23 mouse cellular contexts compared by ENCODE assay signal in the genomic region with DNA sequence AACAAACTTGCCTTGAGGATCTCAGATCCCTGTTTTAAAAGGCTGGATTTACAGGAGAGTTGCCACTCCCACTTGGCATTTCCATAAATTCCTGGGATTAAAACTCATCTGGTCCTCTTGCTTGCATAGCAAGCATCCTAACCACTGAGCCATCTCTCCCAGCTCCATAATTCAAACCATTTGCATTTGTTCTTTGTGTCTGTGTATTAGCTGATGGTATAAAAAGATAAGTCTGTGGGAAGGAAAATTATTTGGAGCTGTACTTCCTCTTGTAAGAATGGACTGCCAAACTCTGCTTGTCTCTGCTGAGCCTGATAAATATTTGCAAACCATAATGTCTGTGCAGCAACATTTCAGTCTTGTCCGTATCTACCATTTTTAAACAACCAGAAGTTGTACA.
A peak's percentile ranks its signal among the peaks of the same experiment; 100 is the strongest.
DNase-seq lines count a peak whose midpoint lies in the region; ATAC-seq and TF ChIP-seq lines count a peak whose summit lies in the region.
"Had no signal": no experiment of that assay in that cellular context is flagged by ENCODE, and none has a peak within 500 bp of the region (broad histone marks: within the 10 kb centered on the region; RNA-seq: fewer than 3 reads in every experiment).

No protein-coding gene starts in this region.

- no peaks in the 10 kb centered on the region for H3K36me3 ChIP-seq in embryonic facial prominence, embryonic 11.5 days (replicated peaks; ENCODE audit: control insufficient read depth, insufficient read depth, low read depth, low read length)
- H3K36me3 ChIP-seq in embryonic facial prominence, embryonic 10.5 days (replicated peaks): no peaks in the 10 kb centered on the region
- no peaks in the 10 kb centered on the region for H3K36me3 ChIP-seq in lung, postnatal 0 days (ENCODE audit: insufficient read depth, low read length)
- H3K36me3 ChIP-seq: embryonic facial prominence, embryonic 15.5 days; hindbrain, embryonic 10.5 days; hindbrain, embryonic 13.5 days had no signal

- H3K4me3 ChIP-seq in embryonic facial prominence, embryonic 11.5 days (ENCODE audit: low read depth, low read length): no peak overlapping the region
- H3K4me3 ChIP-seq in embryonic facial prominence, embryonic 10.5 days: no peak overlapping the region
- no peak overlapping the region for H3K4me3 ChIP-seq in lung, postnatal 0 days (ENCODE audit: low read depth, low read length)
- H3K4me3 ChIP-seq: embryonic facial prominence, embryonic 15.5 days; heart, adult 2 months; hindbrain, embryonic 10.5 days; hindbrain, embryonic 13.5 days had no signal

- H3K27ac ChIP-seq in embryonic facial prominence, embryonic 11.5 days (replicated peaks; ENCODE audit: low read depth, low read length): no peak overlapping the region
- H3K27ac ChIP-seq in embryonic facial prominence, embryonic 10.5 days (replicated peaks): no peak overlapping the region
- no peak overlapping the region for H3K27ac ChIP-seq in lung, postnatal 0 days (ENCODE audit: low read length)
- H3K27ac ChIP-seq: embryonic facial prominence, embryonic 15.5 days; heart, adult 2 months; hindbrain, embryonic 10.5 days; hindbrain, embryonic 13.5 days had no signal

- TF ChIP-seq CTCF in lung, postnatal 0 days (IDR thresholded peaks at IDR 0.05): no peak

- intact Hi-C loops in heart, postnatal 36 days (cut with DNase I): no loop called here

- no peaks in the 10 kb centered on the region for H3K27me3 ChIP-seq in embryonic facial prominence, embryonic 11.5 days (ENCODE audit: control insufficient read depth, insufficient read depth, low read length)
- no peaks in the 10 kb centered on the region for H3K27me3 ChIP-seq in embryonic facial prominence, embryonic 10.5 days (replicated peaks; ENCODE audit: low read depth, poor library complexity, severe bottlenecking)
- no peaks in the 10 kb centered on the region for H3K27me3 ChIP-seq in lung, postnatal 0 days (replicated peaks; ENCODE audit: insufficient read depth, low read length)
- H3K27me3 ChIP-seq: embryonic facial prominence, embryonic 15.5 days; hindbrain, embryonic 13.5 days had no signal

- H3K4me2 ChIP-seq in embryonic facial prominence, embryonic 11.5 days (ENCODE audit: low read depth, low read length): no peak overlapping the region
- no peak overlapping the region for H3K4me2 ChIP-seq in lung, postnatal 0 days (replicated peaks; ENCODE audit: low read depth, low read length)
- H3K4me2 ChIP-seq: embryonic facial prominence, embryonic 15.5 days; heart, embryonic 11.5 days; hindbrain, embryonic 13.5 days had no signal

- H3K9me3 ChIP-seq in embryonic facial prominence, embryonic 11.5 days (replicated peaks; ENCODE audit: control insufficient read depth, low read length): no peaks in the 10 kb centered on the region
- H3K9me3 ChIP-seq in embryonic facial prominence, embryonic 10.5 days: no peaks in the 10 kb centered on the region
- no peaks in the 10 kb centered on the region for H3K9me3 ChIP-seq in lung, postnatal 0 days (ENCODE audit: low read length)
- H3K9me3 ChIP-seq: embryonic facial prominence, embryonic 15.5 days; hindbrain, embryonic 10.5 days; hindbrain, embryonic 13.5 days had no signal

- peak; percentile 71 for TF ChIP-seq EP300 in lung, postnatal 0 days (IDR thresholded peaks at IDR 0.05)

- whole genome bisulfite sequencing in embryonic facial prominence, embryonic 11.5 days: 80% methylated on average over 1 of the region's 1 CpGs
- 91% methylated on average over 1 of the region's 1 CpGs for WGBS in embryonic facial prominence, embryonic 10.5 days
- 28% methylated on average over 1 of the region's 1 CpGs for WGBS in lung, postnatal 0 days

- no peak for ATAC-seq in embryonic facial prominence, embryonic 11.5 days (replicated peaks; ENCODE audit: insufficient number of reproducible peaks, low FRiP score, low TSS enrichment, low read depth)
- peak; percentile 28 for ATAC-seq in lung, postnatal 0 days
- ATAC-seq: forebrain, embryonic 14.5 days; forebrain, postnatal 0 days; hindbrain, embryonic 16.5 days had no signal

- DNase-seq in embryonic facial prominence, embryonic 11.5 days (ENCODE audit: low spot score): peak; percentile 7
- DNase-seq in embryonic facial prominence, embryonic 10.5 days (ENCODE audit: low spot score): no peak
- DNase-seq in R1 (ENCODE audit: low read depth, low spot score): peak; percentile 30
- peak; percentile 39 for DNase-seq in lung, postnatal 0 days (ENCODE audit: low spot score)
- peak; percentile 38 for DNase-seq in lung, postnatal 25 days (ENCODE audit: low spot score)
- DNase-seq in heart, postnatal 36 days: no peak
- no peak for DNase-seq in layer of hippocampus, postnatal 36 days
- no peak for DNase-seq in frontal cortex, postnatal 10 days (ENCODE audit: low spot score in 2 of 2)
- DNase-seq: adrenal gland, adult 2 months; adrenal gland, postnatal 14 days; cerebellum, adult 11 months; cerebellum, adult 2 months; cerebellum, adult 9-11 months; cerebellum, postnatal 25 days; forebrain, postnatal 0 days; gastrocnemius, postnatal 36 days; heart, adult 2 months had no signal

- H3K4me1 ChIP-seq in embryonic facial prominence, embryonic 11.5 days (ENCODE audit: control insufficient read depth, insufficient read depth, low read length): no peaks in the 10 kb centered on the region
- peaks cover 2% of the 10 kb centered on the region; the same call in 1 of the 2 replicates for H3K4me1 ChIP-seq in embryonic facial prominence, embryonic 10.5 days
- no peaks in the 10 kb centered on the region for H3K4me1 ChIP-seq in lung, postnatal 0 days (ENCODE audit: insufficient read depth, low read depth, low read length)
- H3K4me1 ChIP-seq: hindbrain, embryonic 10.5 days; hindbrain, embryonic 13.5 days had no signal

- H3K9ac ChIP-seq in embryonic facial prominence, embryonic 11.5 days (replicated peaks; ENCODE audit: low read length): no peak overlapping the region
- no peak overlapping the region for H3K9ac ChIP-seq in lung, postnatal 0 days (replicated peaks; ENCODE audit: low read depth)
- H3K9ac ChIP-seq: embryonic facial prominence, embryonic 15.5 days; forebrain, postnatal 0 days; hindbrain, embryonic 13.5 days had no signal

Comparison
In these comparisons a context has a peak if more than half of its experiments do, and no peak if none do; other contexts are left out.
1. DNase-seq: peak in embryonic facial prominence, embryonic 11.5 days (single experiment), R1 (single experiment), lung, postnatal 0 days (single experiment) and lung, postnatal 25 days (single experiment); none in embryonic facial prominence, embryonic 10.5 days (single experiment), heart, postnatal 36 days (0 of 2), layer of hippocampus, postnatal 36 days (0 of 2) and frontal cortex, postnatal 10 days (0 of 2).